Mouse (Mus musculus) testis, adult 2 months (tissue): ENCODE results near the gene Dda1. TPM values are rescaled to one million over a fixed set of nuclear protein-coding genes. Genes with fewer than 3 reads are reported as not detected.

Source experiments
- H3K27ac ChIP-seq: fragments of 200-500 bp; 2 replicates; pipeline ENCODE4 v1.5.1; 2012; ENCODE audit warnings: low read depth, low read length; ENCODE audit not compliant: control insufficient read depth, insufficient read depth
- H3K27me3 ChIP-seq: fragments of 200-500 bp; 2 replicates; pipeline ENCODE4 v1.6.1; 2012; ENCODE audit warnings: mild to moderate bottlenecking, low read length, moderate library complexity; ENCODE audit not compliant: control insufficient read depth, insufficient read depth
- H3K36me3 ChIP-seq: fragments of 200-500 bp; 2 replicates; pipeline ENCODE4 v1.6.1; 2012; ENCODE audit warnings: mild to moderate bottlenecking, low read length; ENCODE audit not compliant: control insufficient read depth, insufficient read depth
- H3K4me1 ChIP-seq: fragments of 200-500 bp; 2 replicates; pipeline ENCODE4 v1.6.1; 2012; ENCODE audit warnings: low read length; ENCODE audit not compliant: control insufficient read depth, insufficient read depth
- H3K4me3 ChIP-seq: fragments of 200-500 bp; 2 replicates; pipeline ENCODE4 v1.5.1; 2012; ENCODE audit warnings: low read depth, mild to moderate bottlenecking, low read length, moderate library complexity, mixed read lengths; ENCODE audit not compliant: control insufficient read depth
- CTCF ChIP-seq: fragments of 200-500 bp; IDR thresholded peaks from 2 replicates; pipeline ENCODE4 v1.5.1; 2012; ENCODE audit warnings: low read depth, mild to moderate bottlenecking, inconsistent platforms, low read length, moderate library complexity; ENCODE audit not compliant: control insufficient read depth, insufficient read depth, insufficient replicate concordance
- POLR2A ChIP-seq: fragments of 200-500 bp; IDR thresholded peaks from 2 replicates; pipeline ENCODE4 v1.6.1; 2012; ENCODE audit warnings: low read depth, mild to moderate bottlenecking, inconsistent platforms, low read length, moderate library complexity; ENCODE audit not compliant: control insufficient read depth
- polyA plus RNA-seq: library from polyadenylated mRNA; depleted of rRNA; stranded (reverse); fragments of >200 nt; gene quantifications from 2 replicates; pipeline ENCODE4 v1.2.3, GENCODE M21; 2012

Gene Dda1
- polyA plus RNA-seq, 1 experiment: 136 TPM

- Histone ChIP-seq H3K4me3 (no peak overlapping the region), H3K27ac (no peak overlapping the region), H3K36me3 (no peaks in the 10 kb centered on the region), H3K4me1 (peaks cover 35% of the 10 kb centered on the region), H3K27me3 (no peaks in the 10 kb centered on the region)
- TF ChIP-seq CTCF (no peak), POLR2A (no peak)
Observed at GRCm38 (mm10) chr8:71486136-71486529, 17.1 kb downstream of the Dda1 start.

GRCm38 (mm10) chr8:71487691-71488445 is 18.9 kb downstream of the Dda1 start, which contains the start of gene Gtpbp3:
Gene Gtpbp3 (plus strand): TSS chr8:71488103.
- Histone ChIP-seq H3K4me1 (peaks cover 30% of the 10 kb centered on the region), H3K4me3 (peak within 1 kb of the TSS; percentile 88), H3K27me3 (no peaks in the 10 kb centered on the region), H3K36me3 (peaks cover 3% of the 10 kb centered on the region), H3K27ac (peak within 1 kb of the TSS; percentile 77)
- TF ChIP-seq POLR2A: no peak
- no peak for TF ChIP-seq CTCF

- Histone ChIP-seq H3K4me3 (peak overlapping the region; percentile 88), H3K27ac (no peak overlapping the region; the same call in 1 of the 2 replicates), H3K36me3 (peaks cover 3% of the 10 kb centered on the region), H3K27me3 (no peaks in the 10 kb centered on the region), H3K4me1 (peaks cover 30% of the 10 kb centered on the region)
- TF ChIP-seq CTCF (0 out of 2 replicates have a peak, but pooled peaks have one; percentile 11), POLR2A (peak; percentile 64)
Observed at GRCm38 (mm10) chr8:71488454-71488853, 19.5 kb downstream of the Dda1 start.

- no peak overlapping the region for H3K4me3 ChIP-seq
- H3K4me1 ChIP-seq: peaks cover 8% of the 10 kb centered on the region
- no peaks in the 10 kb centered on the region for H3K27me3 ChIP-seq
- H3K36me3 ChIP-seq: peaks cover 3% of the 10 kb centered on the region
- H3K27ac ChIP-seq: no peak overlapping the region
- no peak for TF ChIP-seq POLR2A
- peak; percentile 75; the same call in 1 of the 2 replicates for TF ChIP-seq CTCF
Observed at GRCm38 (mm10) chr8:71495039-71495438, 26.0 kb downstream of the Dda1 start.

- Histone ChIP-seq H3K4me3 (no peak overlapping the region), H3K4me1 (peaks cover 8% of the 10 kb centered on the region), H3K36me3 (peaks cover 3% of the 10 kb centered on the region), H3K27me3 (no peaks in the 10 kb centered on the region), H3K27ac (peak overlapping the region; percentile 1; the same call in 1 of the 2 replicates)
- TF ChIP-seq POLR2A (no peak), CTCF (no peak)
Observed at GRCm38 (mm10) chr8:71495811-71496210, 26.8 kb downstream of the Dda1 start.

GRCm38 (mm10) chr8:71496481-71496880 is 27.5 kb downstream of the Dda1 start:
- H3K4me1 ChIP-seq: peaks cover 8% of the 10 kb centered on the region
- H3K27ac ChIP-seq: no peak overlapping the region; the same call in 1 of the 2 replicates
- TF ChIP-seq POLR2A (no peak), CTCF (no peak)
- H3K27me3 ChIP-seq: no peaks in the 10 kb centered on the region
- H3K36me3 ChIP-seq: peaks cover 3% of the 10 kb centered on the region
- no peak overlapping the region for H3K4me3 ChIP-seq

- no peaks in the 10 kb centered on the region for H3K27me3 ChIP-seq
- peaks cover 8% of the 10 kb centered on the region for H3K4me1 ChIP-seq
- no peak overlapping the region for H3K27ac ChIP-seq
- H3K36me3 ChIP-seq: peaks cover 3% of the 10 kb centered on the region
- no peak overlapping the region for H3K4me3 ChIP-seq
- TF ChIP-seq CTCF (no peak), POLR2A (no peak)
Observed at GRCm38 (mm10) chr8:71497077-71497645, 28.2 kb downstream of the Dda1 start.
